ENCODE assay signal across 12 mouse cellular contexts in genomic region chr5:21724427-21724826, GRCm38 (mm10). TPM values are rescaled to one million over a fixed set of nuclear protein-coding genes. Genes with fewer than 3 reads are reported as not detected.
A peak's percentile ranks its signal among the peaks of the same experiment; 100 is the strongest.
DNase-seq lines count a peak whose midpoint lies in the region; ATAC-seq and TF ChIP-seq lines count a peak whose summit lies in the region.
"Had no signal": no experiment of that assay in that cellular context is flagged by ENCODE, and none has a peak within 500 bp of the region (broad histone marks: within the 10 kb centered on the region; RNA-seq: fewer than 3 reads in every experiment).

No protein-coding gene starts in this region.

- H3K9me3 ChIP-seq in lung, embryonic 14.5 days (ENCODE audit: low read depth, low read length): no peaks in the 10 kb centered on the region
- H3K9me3 ChIP-seq in forebrain, embryonic 10.5 days: no peaks in the 10 kb centered on the region
- no peaks in the 10 kb centered on the region for H3K9me3 ChIP-seq in hindbrain, postnatal 0 days (ENCODE audit: low read length)
- no peaks in the 10 kb centered on the region for H3K9me3 ChIP-seq in neural tube, embryonic 14.5 days (ENCODE audit: control insufficient read depth, low read length)
- H3K9me3 ChIP-seq in kidney, embryonic 14.5 days (ENCODE audit: control insufficient read depth, low read length): no peaks in the 10 kb centered on the region

- H3K4me2 ChIP-seq in lung, embryonic 14.5 days: no peak overlapping the region
- no peak overlapping the region for H3K4me2 ChIP-seq in hindbrain, postnatal 0 days (ENCODE audit: low read depth, low read length)
- no peak overlapping the region for H3K4me2 ChIP-seq in neural tube, embryonic 14.5 days (ENCODE audit: low read depth, low read length)
- no peak overlapping the region for H3K4me2 ChIP-seq in kidney, embryonic 14.5 days (replicated peaks; ENCODE audit: low read depth, low read length)

- peak overlapping the region; percentile 42 for H3K27ac ChIP-seq in lung, embryonic 14.5 days (ENCODE audit: low read depth)
- H3K27ac ChIP-seq in forebrain, embryonic 10.5 days: peak overlapping the region; percentile 83
- H3K27ac ChIP-seq in hindbrain, postnatal 0 days: peak overlapping the region; percentile 37; the same call in 1 of the 2 replicates
- H3K27ac ChIP-seq in neural tube, embryonic 14.5 days (ENCODE audit: low read depth, low read length): 0 out of 2 replicates have a peak overlapping the region, but pooled peaks have one; percentile 45
- H3K27ac ChIP-seq in kidney, embryonic 14.5 days (ENCODE audit: low read depth, low read length): no peak overlapping the region

- no peak for TF ChIP-seq CTCF in lung, embryonic 14.5 days (IDR thresholded peaks at IDR 0.05; ENCODE audit: low read depth)
- TF ChIP-seq CTCF in hindbrain, postnatal 0 days (IDR thresholded peaks at IDR 0.05; ENCODE audit: low read depth): no peak

- no peak overlapping the region for H3K4me3 ChIP-seq in lung, embryonic 14.5 days (ENCODE audit: low read depth, low read length)
- H3K4me3 ChIP-seq in forebrain, embryonic 10.5 days: no peak overlapping the region
- H3K4me3 ChIP-seq in hindbrain, postnatal 0 days (ENCODE audit: low read length): no peak overlapping the region
- H3K4me3 ChIP-seq in neural tube, embryonic 14.5 days (ENCODE audit: low read depth, low read length): no peak overlapping the region
- no peak overlapping the region for H3K4me3 ChIP-seq in kidney, embryonic 14.5 days (ENCODE audit: low read length)
- H3K4me3 ChIP-seq: myocyte had no signal

- H3K27me3 ChIP-seq in lung, embryonic 14.5 days (ENCODE audit: insufficient read depth, low read length): no peaks in the 10 kb centered on the region
- no peaks in the 10 kb centered on the region for H3K27me3 ChIP-seq in forebrain, embryonic 10.5 days (ENCODE audit: poor library complexity, severe bottlenecking)
- H3K27me3 ChIP-seq in hindbrain, postnatal 0 days (ENCODE audit: insufficient read depth, low read length): no peaks in the 10 kb centered on the region
- H3K27me3 ChIP-seq in neural tube, embryonic 14.5 days (ENCODE audit: control insufficient read depth, insufficient read depth, low read length): no peaks in the 10 kb centered on the region
- H3K27me3 ChIP-seq in kidney, embryonic 14.5 days (ENCODE audit: control insufficient read depth, insufficient read depth, low read length): no peaks in the 10 kb centered on the region

- no peak for ATAC-seq in lung, embryonic 14.5 days (ENCODE audit: insufficient read depth)
- no peak for ATAC-seq in hindbrain, postnatal 0 days
- ATAC-seq in neural tube, embryonic 14.5 days (ENCODE audit: low read depth): no peak
- no peak for ATAC-seq in kidney, embryonic 14.5 days (ENCODE audit: low FRiP score, low TSS enrichment)
- ATAC-seq: inflammation-experienced regulatory T-cells, adult 6 months had no signal

- H3K36me3 ChIP-seq in lung, embryonic 14.5 days (ENCODE audit: insufficient read depth): no peaks in the 10 kb centered on the region
- H3K36me3 ChIP-seq in forebrain, embryonic 10.5 days (replicated peaks): no peaks in the 10 kb centered on the region
- H3K36me3 ChIP-seq in hindbrain, postnatal 0 days (ENCODE audit: insufficient read depth, low read length): no peaks in the 10 kb centered on the region
- no peaks in the 10 kb centered on the region for H3K36me3 ChIP-seq in neural tube, embryonic 14.5 days (ENCODE audit: control insufficient read depth, insufficient read depth, low read length)
- H3K36me3 ChIP-seq in kidney, embryonic 14.5 days (ENCODE audit: control insufficient read depth, insufficient read depth, low read length): no peaks in the 10 kb centered on the region

- 53% methylated on average over 1 of the region's 1 CpGs for WGBS in lung, embryonic 14.5 days
- 41% methylated on average over 1 of the region's 1 CpGs for WGBS in forebrain, embryonic 10.5 days
- 38% methylated on average over 1 of the region's 1 CpGs for WGBS in hindbrain, postnatal 0 days
- WGBS in neural tube, embryonic 14.5 days: 34% methylated on average over 1 of the region's 1 CpGs
- WGBS in kidney, embryonic 14.5 days: 82% methylated on average over 1 of the region's 1 CpGs

- H3K4me1 ChIP-seq in lung, embryonic 14.5 days (ENCODE audit: insufficient read depth): no peaks in the 10 kb centered on the region
- H3K4me1 ChIP-seq in forebrain, embryonic 10.5 days: peaks cover 34% of the 10 kb centered on the region
- H3K4me1 ChIP-seq in hindbrain, postnatal 0 days (ENCODE audit: insufficient read depth, low read length): no peaks in the 10 kb centered on the region
- H3K4me1 ChIP-seq in neural tube, embryonic 14.5 days (ENCODE audit: control insufficient read depth, insufficient read depth, low read length): no peaks in the 10 kb centered on the region
- H3K4me1 ChIP-seq in kidney, embryonic 14.5 days (ENCODE audit: control insufficient read depth, insufficient read depth, low read length): no peaks in the 10 kb centered on the region

- no peak for DNase-seq in lung, embryonic 14.5 days
- DNase-seq in lung, postnatal 10 days: no peak
- DNase-seq in forebrain, embryonic 10.5 days (ENCODE audit: extremely low spot score, low spot score): no peak
- no peak for DNase-seq in hindbrain, postnatal 0 days (ENCODE audit: low spot score)
- DNase-seq in cerebellum, postnatal 25 days: no peak
- DNase-seq in ovary, postnatal 36 days (ENCODE audit: low spot score): no peak
- DNase-seq: cerebellum, adult 18-20 months; lung, adult 18-20 months had no signal

- H3K9ac ChIP-seq in lung, embryonic 14.5 days: no peak overlapping the region
- no peak overlapping the region for H3K9ac ChIP-seq in hindbrain, postnatal 0 days (replicated peaks; ENCODE audit: low read length)
- no peak overlapping the region for H3K9ac ChIP-seq in neural tube, embryonic 14.5 days (replicated peaks; ENCODE audit: low read depth, low read length)
- no peak overlapping the region for H3K9ac ChIP-seq in kidney, embryonic 14.5 days (ENCODE audit: low read depth, low read length)

RNA-seq across cellular contexts. Expression of gene Pmpcb, which starts 12.5 kb away (rescaled TPM):
- 85.6 TPM in 2 replicates for polyA plus RNA-seq in lung, embryonic 14.5 days (2014; fragmentation: Nextera tagmentation; extraction: Ambion mirVana)
- polyA plus RNA-seq in forebrain, embryonic 10.5 days (2016; fragmentation: Nextera tagmentation; extraction: Ambion mirVana): 83.9 and 87.3 TPM in 2 replicates
- total RNA-seq in hindbrain, postnatal 0 days (2014; rRNA removed): 58.9 and 128 TPM in 2 replicates
- polyA plus RNA-seq in hindbrain, postnatal 0 days (2015; fragmentation: Nextera tagmentation; extraction: Ambion mirVana): 64.9 and 65.2 TPM in 2 replicates
- polyA plus RNA-seq in neural tube, embryonic 14.5 days (2014; fragmentation: Nextera tagmentation; extraction: Ambion mirVana): 76.5 and 82.1 TPM in 2 replicates
- polyA plus RNA-seq in kidney, embryonic 14.5 days (2014; fragmentation: Nextera tagmentation; extraction: Ambion mirVana): 95.9 and 101 TPM in 2 replicates

RNA-seq across cellular contexts. Expression of gene Napepld, which starts 23.2 kb away (rescaled TPM):
- 5.1 and 5.5 TPM in 2 replicates for polyA plus RNA-seq in lung, embryonic 14.5 days (2014; fragmentation: Nextera tagmentation; extraction: Ambion mirVana)
- polyA plus RNA-seq in forebrain, embryonic 10.5 days (2016; fragmentation: Nextera tagmentation; extraction: Ambion mirVana): 10.7 TPM in 2 replicates
- 3.9 and 4.2 TPM in 2 replicates for total RNA-seq in hindbrain, postnatal 0 days (2014; rRNA removed)
- polyA plus RNA-seq in hindbrain, postnatal 0 days (2015; fragmentation: Nextera tagmentation; extraction: Ambion mirVana): 1.4 and 1.5 TPM in 2 replicates
- polyA plus RNA-seq in neural tube, embryonic 14.5 days (2014; fragmentation: Nextera tagmentation; extraction: Ambion mirVana): 3.1 and 3.2 TPM in 2 replicates
- polyA plus RNA-seq in kidney, embryonic 14.5 days (2014; fragmentation: Nextera tagmentation; extraction: Ambion mirVana): 7.2 and 8.2 TPM in 2 replicates
